Mouse (Mus musculus) embryo, embryonic 9.5 days (tissue): Measurements from ENCODE around the gene Gm4353.
"Not testable (repeated sequence)": the region's sequence is repeated elsewhere in the genome, so short reads cannot be mapped to it uniquely, and the experiment has no call there.

Experiments used
- DNase-seq: peaks from one replicate; pipeline ENCODE4 v3.0.0-alpha.2; 2017; ENCODE audit errors: extremely low spot score

Gm4353 gene

GRCm38 (mm10) chr7:116084366-116084765 is at the start of gene Gm4353:
TSS of gene Gm4353 (minus strand) at chr7:116084635.
- not testable (repeated sequence) for DNase-seq

GRCm38 (mm10) chr7:116132078-116132477 is 47.6 kb upstream of the Gm4353 start:
- peak; percentile 84 for DNase-seq

GRCm38 (mm10) chr7:116131390-116131789 is 47.0 kb upstream of the Gm4353 start:
- peak; percentile 27 for DNase-seq

GRCm38 (mm10) chr7:116129374-116129773 is 44.9 kb upstream of the Gm4353 start:
- no peak for DNase-seq

GRCm38 (mm10) chr7:116128286-116128685 is 43.9 kb upstream of the Gm4353 start:
- DNase-seq: no peak

- no peak for DNase-seq
Observed at GRCm38 (mm10) chr7:116127052-116127451, 42.6 kb upstream of the Gm4353 start.

- DNase-seq: no peak
Observed at GRCm38 (mm10) chr7:116125671-116126070, 41.2 kb upstream of the Gm4353 start.

GRCm38 (mm10) chr7:116124057-116124456 is 39.6 kb upstream of the Gm4353 start:
- no peak for DNase-seq

- no peak for DNase-seq
Observed at GRCm38 (mm10) chr7:116123597-116123985, 39.2 kb upstream of the Gm4353 start.

GRCm38 (mm10) chr7:116122981-116123596 is 38.7 kb upstream of the Gm4353 start:
- DNase-seq: no peak

- no peak for DNase-seq
Observed at GRCm38 (mm10) chr7:116121202-116121601, 36.8 kb upstream of the Gm4353 start.

GRCm38 (mm10) chr7:116120737-116121136 is 36.3 kb upstream of the Gm4353 start:
- no peak for DNase-seq

GRCm38 (mm10) chr7:116119306-116119857 is 34.9 kb upstream of the Gm4353 start:
- no peak for DNase-seq

- DNase-seq: no peak
Observed at GRCm38 (mm10) chr7:116115991-116116390, 31.6 kb upstream of the Gm4353 start.

GRCm38 (mm10) chr7:116115216-116115930 is 30.9 kb upstream of the Gm4353 start:
- no peak for DNase-seq

GRCm38 (mm10) chr7:116111546-116111945 is 27.1 kb upstream of the Gm4353 start:
- DNase-seq: no peak

GRCm38 (mm10) chr7:116110661-116111060 is 26.2 kb upstream of the Gm4353 start:
- no peak for DNase-seq

GRCm38 (mm10) chr7:116103091-116103490 is 18.7 kb upstream of the Gm4353 start:
- DNase-seq: no peak

- no peak for DNase-seq
Observed at GRCm38 (mm10) chr7:116099952-116100528, 15.6 kb upstream of the Gm4353 start.

GRCm38 (mm10) chr7:116093466-116093850 is 9.0 kb upstream of the Gm4353 start:
- no peak for DNase-seq

- peak; percentile 97 for DNase-seq
Observed at GRCm38 (mm10) chr7:116092710-116093465, 8.5 kb upstream of the Gm4353 start.

GRCm38 (mm10) chr7:116060739-116061138 is 23.7 kb downstream of the Gm4353 start:
- no peak for DNase-seq
